Mouse (Mus musculus) bone marrow macrophage, adult 2 months (primary cell): ENCODE results near the gene Phf21a. TPM values are rescaled to one million over a fixed set of nuclear protein-coding genes. Genes with fewer than 3 reads are reported as not detected.

Source experiments
- H3K27ac ChIP-seq: 2 replicates; pipeline ENCODE4 v1.5.1; 2012; ENCODE audit warnings: low read depth, low read length; ENCODE audit not compliant: insufficient read depth
- H3K4me1 ChIP-seq: 2 replicates; pipeline ENCODE4 v1.6.1; 2012; ENCODE audit warnings: low read length; ENCODE audit not compliant: control insufficient read depth, insufficient read depth
- H3K4me3 ChIP-seq: 2 replicates; pipeline ENCODE4 v1.5.1; 2012; ENCODE audit warnings: mild to moderate bottlenecking, low read length, moderate library complexity; ENCODE audit not compliant: insufficient read depth
- CTCF ChIP-seq: IDR thresholded peaks from 2 replicates; pipeline ENCODE4 v1.5.1; 2012; ENCODE audit warnings: low read depth, mild to moderate bottlenecking, low read length, moderate library complexity
- POLR2A ChIP-seq: IDR thresholded peaks from 2 replicates; pipeline ENCODE4 v1.6.1; 2012; ENCODE audit warnings: mild to moderate bottlenecking, low read depth, low read length, borderline replicate concordance
- polyA plus RNA-seq: library from polyadenylated mRNA; stranded (reverse); fragments of >200 nt; gene quantifications from 2 replicates; pipeline ENCODE4 v1.2.4, GENCODE M21; 2012; ENCODE audit not compliant: missing spikeins, insufficient read depth, insufficient read length

The Phf21a gene
- polyA plus RNA-seq, 1 experiment = 81.5 TPM

GRCm38 (mm10) chr2:92364086-92364485 is 271.2 kb downstream of the Phf21a start:
- no peaks in the 10 kb centered on the region for H3K4me1 ChIP-seq
- no peak overlapping the region for H3K4me3 ChIP-seq
- TF ChIP-seq CTCF (no peak), POLR2A (no peak)
- no peak overlapping the region for H3K27ac ChIP-seq

- H3K4me1 ChIP-seq = no peaks in the 10 kb centered on the region
- H3K27ac ChIP-seq = no peak overlapping the region
- no peak overlapping the region for H3K4me3 ChIP-seq
- TF ChIP-seq POLR2A = no peak
- TF ChIP-seq CTCF = no peak
Observed at GRCm38 (mm10) chr2:92365568-92365967, 272.7 kb downstream of the Phf21a start.

GRCm38 (mm10) chr2:92367383-92368029 is 274.6 kb downstream of the Phf21a start:
- H3K27ac ChIP-seq = no peak overlapping the region
- TF ChIP-seq POLR2A (no peak), CTCF (no peak)
- no peak overlapping the region for H3K4me3 ChIP-seq
- H3K4me1 ChIP-seq = no peaks in the 10 kb centered on the region

GRCm38 (mm10) chr2:92370375-92370774 is 277.5 kb downstream of the Phf21a start:
- H3K4me1 ChIP-seq = 0 out of 2 replicates have a peak, but pooled peaks cover 2% of the 10 kb centered on the region
- H3K27ac ChIP-seq = no peak overlapping the region
- H3K4me3 ChIP-seq = peak overlapping the region; percentile 50
- TF ChIP-seq POLR2A = no peak
- TF ChIP-seq CTCF = no peak

GRCm38 (mm10) chr2:92370821-92371805 is 278.2 kb downstream of the Phf21a start:
- H3K27ac ChIP-seq = no peak overlapping the region
- no peak for TF ChIP-seq CTCF
- TF ChIP-seq POLR2A = no peak
- peak overlapping the region; percentile 50 for H3K4me3 ChIP-seq
- peaks cover 2% of the 10 kb centered on the region; the same call in 1 of the 2 replicates for H3K4me1 ChIP-seq

- Histone ChIP-seq H3K4me3 (no peak overlapping the region), H3K27ac (no peak overlapping the region), H3K4me1 (peaks cover 8% of the 10 kb centered on the region; the same call in 1 of the 2 replicates)
- TF ChIP-seq CTCF (no peak), POLR2A (no peak)
Observed at GRCm38 (mm10) chr2:92371971-92372690, 279.2 kb downstream of the Phf21a start.

- H3K4me1 ChIP-seq = peaks cover 8% of the 10 kb centered on the region; the same call in 1 of the 2 replicates
- H3K27ac ChIP-seq = no peak overlapping the region
- no peak overlapping the region for H3K4me3 ChIP-seq
- TF ChIP-seq CTCF = no peak
- TF ChIP-seq POLR2A = no peak
Observed at GRCm38 (mm10) chr2:92372767-92373436, 280.0 kb downstream of the Phf21a start.

GRCm38 (mm10) chr2:92373437-92373813 is 280.5 kb downstream of the Phf21a start:
- no peak for TF ChIP-seq CTCF
- no peak for TF ChIP-seq POLR2A
- H3K4me3 ChIP-seq = no peak overlapping the region
- H3K4me1 ChIP-seq = peaks cover 8% of the 10 kb centered on the region; the same call in 1 of the 2 replicates
- H3K27ac ChIP-seq = no peak overlapping the region

- Histone ChIP-seq H3K4me3 (peak within 1 kb of the TSS; percentile 91), H3K4me1 (peaks cover 17% of the 10 kb centered on the region), H3K27ac (peak within 1 kb of the TSS; percentile 74)
- no peak for TF ChIP-seq POLR2A
- no peak for TF ChIP-seq CTCF
Observed at GRCm38 (mm10) chr2:92374514-92374913, 281.6 kb downstream of the Phf21a start, which contains the start of the genes Pex16 and Large2. TSS of gene Pex16 (plus strand) at chr2:92374676. TSS of gene Large2 (minus strand) at chr2:92374869.
